Mouse (Mus musculus) spleen, postnatal 4 days (tissue): ENCODE measurements at regions not wholly inside any gene's neighbourhood (a gene's known extent, or its start where the extent isn't known, plus 50 kb on each side); places are given as distances from the start of the nearest gene placed in this dataset.

Experiments
- DNase-seq, 2 experiments: peaks; one replicate each; pipeline ENCODE4 v3.0.0; 2022; ENCODE audit warnings: low spot score in 2 of 2

GRCm38 (mm10) chr1:189990046-189990622 is 68.0 kb upstream of the Smyd2 start:
- DNase-seq = no peak

- DNase-seq = no peak
Measured at GRCm38 (mm10) chr1:189989376-189989775, 67.2 kb upstream of the Smyd2 start.

- DNase-seq = no peak
Measured at GRCm38 (mm10) chr1:189988864-189989263, 66.7 kb upstream of the Smyd2 start.

GRCm38 (mm10) chr1:189985516-189986205 is 63.5 kb upstream of the Smyd2 start:
- no peak for DNase-seq

- no peak for DNase-seq
Measured at GRCm38 (mm10) chr1:189978244-189978643, 56.1 kb upstream of the Smyd2 start.

- no peak for DNase-seq
Measured at GRCm38 (mm10) chr1:189975660-189976059, 53.5 kb upstream of the Smyd2 start.

- peak; percentile 72 to 86 for DNase-seq
Measured at GRCm38 (mm10) chr1:189972790-189973406, 50.7 kb upstream of the Smyd2 start.
